Mouse (Mus musculus): ENCODE measurements at regions not wholly inside any gene's neighbourhood (a gene's known extent, or its start where the extent isn't known, plus 50 kb on each side); places are given as distances from the start of the nearest gene placed in this dataset.

- Histone ChIP-seq H3K9ac (ENCODE audit: low read depth, low read length) (no peak overlapping the region), H3K4me2 (replicated peaks; ENCODE audit: low read depth, low read length) (no peak overlapping the region), H3K4me1 (ENCODE audit: control insufficient read depth, insufficient read depth, low read length) (no peaks in the 10 kb centered on the region), H3K27ac (ENCODE audit: low read depth, low read length) (no peak overlapping the region), H3K27me3 (ENCODE audit: control insufficient read depth, insufficient read depth, low read length) (no peaks in the 10 kb centered on the region), H3K4me3 (ENCODE audit: low read length) (no peak overlapping the region), H3K9me3 (ENCODE audit: control insufficient read depth, low read length) (no peaks in the 10 kb centered on the region), H3K36me3 (ENCODE audit: control insufficient read depth, insufficient read depth, low read length) (no peaks in the 10 kb centered on the region)
- ATAC-seq (ENCODE audit: low FRiP score, low TSS enrichment) = no peak
These were observed 60.4 kb upstream of the Mbnl1 start for GRCm38 (mm10) chr3:60412206-60412605.

- no peaks in the 10 kb centered on the region for H3K4me1 ChIP-seq (ENCODE audit: control insufficient read depth, insufficient read depth, low read length)
- 79% methylated on average over 3 of the region's 3 CpGs for WGBS
- ATAC-seq (ENCODE audit: low FRiP score, low TSS enrichment) = no peak
These were observed 58.9 kb upstream of the Mbnl1 start for GRCm38 (mm10) chr3:60413749-60414148.

GRCm38 (mm10) chr3:60417001-60417400 is 55.6 kb upstream of the Mbnl1 start:
- H3K4me2 ChIP-seq (replicated peaks; ENCODE audit: low read depth, low read length) = no peak overlapping the region
- H3K36me3 ChIP-seq (ENCODE audit: control insufficient read depth, insufficient read depth, low read length) = no peaks in the 10 kb centered on the region
- H3K4me3 ChIP-seq (ENCODE audit: low read length) = no peak overlapping the region
- H3K4me1 ChIP-seq (ENCODE audit: control insufficient read depth, insufficient read depth, low read length) = no peaks in the 10 kb centered on the region
- WGBS = 73% methylated on average over 1 of the region's 1 CpGs
- H3K27ac ChIP-seq (ENCODE audit: low read depth, low read length) = no peak overlapping the region
- ATAC-seq (ENCODE audit: low FRiP score, low TSS enrichment) = no peak
- H3K27me3 ChIP-seq (ENCODE audit: control insufficient read depth, insufficient read depth, low read length) = no peaks in the 10 kb centered on the region
- no peaks in the 10 kb centered on the region for H3K9me3 ChIP-seq (ENCODE audit: control insufficient read depth, low read length)
- H3K9ac ChIP-seq (ENCODE audit: low read depth, low read length) = no peak overlapping the region

More at GRCm38 (mm10) chr3:60413749-60414148, 58.9 kb upstream of the Mbnl1 start:
- no peaks in the 10 kb centered on the region for H3K9me3 ChIP-seq (ENCODE audit: control insufficient read depth, low read length)
- H3K4me2 ChIP-seq (replicated peaks; ENCODE audit: low read depth, low read length) = no peak overlapping the region
- no peaks in the 10 kb centered on the region for H3K27me3 ChIP-seq (ENCODE audit: control insufficient read depth, insufficient read depth, low read length)
- no peak overlapping the region for H3K4me3 ChIP-seq (ENCODE audit: low read length)
- H3K27ac ChIP-seq (ENCODE audit: low read depth, low read length) = no peak overlapping the region
- no peak overlapping the region for H3K9ac ChIP-seq (ENCODE audit: low read depth, low read length)
- H3K36me3 ChIP-seq (ENCODE audit: control insufficient read depth, insufficient read depth, low read length) = no peaks in the 10 kb centered on the region

GRCm38 (mm10) chr3:60418652-60419051 is 54.0 kb upstream of the Mbnl1 start:
- Histone ChIP-seq H3K27ac (ENCODE audit: low read depth, low read length) (no peak overlapping the region), H3K9me3 (ENCODE audit: control insufficient read depth, low read length) (no peaks in the 10 kb centered on the region), H3K4me2 (replicated peaks; ENCODE audit: low read depth, low read length) (no peak overlapping the region), H3K27me3 (ENCODE audit: control insufficient read depth, insufficient read depth, low read length) (no peaks in the 10 kb centered on the region), H3K4me1 (ENCODE audit: control insufficient read depth, insufficient read depth, low read length) (no peaks in the 10 kb centered on the region), H3K9ac (ENCODE audit: low read depth, low read length) (no peak overlapping the region), H3K4me3 (ENCODE audit: low read length) (no peak overlapping the region), H3K36me3 (ENCODE audit: control insufficient read depth, insufficient read depth, low read length) (no peaks in the 10 kb centered on the region)
- ATAC-seq (ENCODE audit: low FRiP score, low TSS enrichment) = no peak

GRCm38 (mm10) chr3:60419216-60419615 is 53.4 kb upstream of the Mbnl1 start:
- no peak overlapping the region for H3K27ac ChIP-seq (ENCODE audit: low read depth, low read length)
- H3K9ac ChIP-seq (ENCODE audit: low read depth, low read length) = no peak overlapping the region
- 94% methylated on average over 3 of the region's 3 CpGs for WGBS
- ATAC-seq (ENCODE audit: low FRiP score, low TSS enrichment) = no peak
- no peaks in the 10 kb centered on the region for H3K27me3 ChIP-seq (ENCODE audit: control insufficient read depth, insufficient read depth, low read length)
- no peaks in the 10 kb centered on the region for H3K9me3 ChIP-seq (ENCODE audit: control insufficient read depth, low read length)
- no peaks in the 10 kb centered on the region for H3K36me3 ChIP-seq (ENCODE audit: control insufficient read depth, insufficient read depth, low read length)
- no peaks in the 10 kb centered on the region for H3K4me1 ChIP-seq (ENCODE audit: control insufficient read depth, insufficient read depth, low read length)
- no peak overlapping the region for H3K4me2 ChIP-seq (replicated peaks; ENCODE audit: low read depth, low read length)
- no peak overlapping the region for H3K4me3 ChIP-seq (ENCODE audit: low read length)

All from kidney, embryonic 14.5 days (tissue).